Mouse (Mus musculus) forebrain, postnatal 0 days (tissue): ENCODE measurements around the gene Dusp10. TPM values are rescaled to one million over a fixed set of nuclear protein-coding genes. Genes with fewer than 3 reads are reported as not detected.

Experiments
- ATAC-seq: fragments of 200-750 bp; cut with Nextera tagmentation; 2 replicates; pipeline ENCODE4 v1.8.0; 2017; ENCODE audit warnings: mild to moderate bottlenecking, moderate library complexity
- DNase-seq: peaks from one replicate; pipeline ENCODE4 v3.0.0-alpha.2; 2015
- H3K27ac ChIP-seq: fragments of 300-500 bp; sonication (generic); 2 replicates; pipeline ENCODE4 v1.5.1; 2014; ENCODE audit warnings: low read depth, mild to moderate bottlenecking, antibody characterized with exemption, low read length, moderate library complexity, mixed read lengths
- H3K27me3 ChIP-seq: fragments of 300-500 bp; sonication (generic); 2 replicates; pipeline ENCODE4 v1.6.1; 2014; ENCODE audit warnings: mild to moderate bottlenecking, low read length, mixed read lengths; ENCODE audit not compliant: insufficient read depth
- H3K36me3 ChIP-seq: fragments of 300-500 bp; sonication (generic); 2 replicates; pipeline ENCODE4 v1.6.1; 2014; ENCODE audit warnings: mild to moderate bottlenecking, moderate library complexity; ENCODE audit not compliant: insufficient read depth
- H3K4me1 ChIP-seq: fragments of 300-500 bp; sonication (generic); 2 replicates; pipeline ENCODE4 v1.6.1; 2014; ENCODE audit warnings: antibody characterized with exemption; ENCODE audit not compliant: insufficient read depth
- H3K4me2 ChIP-seq: fragments of 300-500 bp; sonication (generic); 2 replicates; pipeline ENCODE4 v1.6.1; 2014; ENCODE audit warnings: low read depth, mild to moderate bottlenecking, moderate library complexity
- H3K4me3 ChIP-seq: fragments of 300-500 bp; sonication (generic); 2 replicates; pipeline ENCODE4 v1.5.1; 2014; ENCODE audit warnings: low read depth, low read length, mixed read lengths
- H3K9ac ChIP-seq: fragments of 300-500 bp; sonication (generic); 2 replicates; pipeline ENCODE4 v1.6.1; 2014; ENCODE audit warnings: mild to moderate bottlenecking
- H3K9me3 ChIP-seq: fragments of 300-500 bp; sonication (generic); 2 replicates; pipeline ENCODE4 v1.6.1; 2016; ENCODE audit warnings: low read length
- CTCF ChIP-seq: sonication (generic); IDR thresholded peaks from 2 replicates; pipeline ENCODE4 v1.5.1; 2016; ENCODE audit warnings: antibody characterized with exemption, control low read depth, low read depth
- WGBS: fragments of 180-500 bp; shearing (Covaris S2); extraction: QIAGEN DNeasy Blood & Tissue Kit; methylation state at CpG from one replicate; pipeline ENCODE4 v1.1.7; 2014; 5-methylcytosine and 5-hydroxymethylcytosine counted together
- polyA plus RNA-seq: library from polyadenylated mRNA; unstranded; fragments of >200 nt; fragmentation: Nextera tagmentation; extraction: Ambion mirVana; gene quantifications from 2 replicates; pipeline ENCODE4 v1.2.1, GENCODE M21; 2015
- total RNA-seq: library from RNA; depleted of rRNA; stranded (reverse); fragments of >200 nt; gene quantifications from 2 replicates; pipeline ENCODE4 v1.2.3, GENCODE M21; 2014

The Dusp10 gene
- total and polyA plus RNA-seq, 2 experiments from 2014 or later, result 3.8 to 8.9 TPM

DNA sequence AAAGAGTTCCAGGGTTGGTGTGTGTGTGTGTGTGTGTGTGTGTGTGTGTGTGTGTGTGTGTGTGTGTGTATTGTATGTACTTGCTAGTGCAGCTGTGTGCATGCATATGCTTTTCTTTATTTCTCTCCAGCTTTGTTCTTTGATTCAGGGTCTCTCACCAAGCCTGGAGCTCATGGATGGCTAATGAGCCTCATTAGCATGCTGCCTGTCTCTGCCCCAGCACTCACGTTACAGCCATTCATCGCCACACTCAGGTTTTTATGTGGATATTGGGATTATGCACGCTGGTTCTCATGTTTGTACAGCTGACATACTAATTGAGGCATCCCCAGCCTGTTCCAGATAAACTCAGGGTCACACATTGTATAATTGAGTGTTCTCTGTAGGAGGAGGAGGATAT lies 81.8 kb downstream of the Dusp10 start:
- TF ChIP-seq CTCF, result no peak
- no peaks in the 10 kb centered on the region for H3K9me3 ChIP-seq
- H3K4me1 ChIP-seq, result no peaks in the 10 kb centered on the region
- no peak overlapping the region for H3K4me2 ChIP-seq
- ATAC-seq (no peak), DNase-seq (no peak)
- H3K4me3 ChIP-seq, result no peak overlapping the region
- WGBS, result 11% methylated on average over 3 of the region's 3 CpGs
- H3K27me3 ChIP-seq, result no peaks in the 10 kb centered on the region
- no peak overlapping the region for H3K9ac ChIP-seq
- no peak overlapping the region for H3K27ac ChIP-seq
- no peaks in the 10 kb centered on the region for H3K36me3 ChIP-seq

DNA sequence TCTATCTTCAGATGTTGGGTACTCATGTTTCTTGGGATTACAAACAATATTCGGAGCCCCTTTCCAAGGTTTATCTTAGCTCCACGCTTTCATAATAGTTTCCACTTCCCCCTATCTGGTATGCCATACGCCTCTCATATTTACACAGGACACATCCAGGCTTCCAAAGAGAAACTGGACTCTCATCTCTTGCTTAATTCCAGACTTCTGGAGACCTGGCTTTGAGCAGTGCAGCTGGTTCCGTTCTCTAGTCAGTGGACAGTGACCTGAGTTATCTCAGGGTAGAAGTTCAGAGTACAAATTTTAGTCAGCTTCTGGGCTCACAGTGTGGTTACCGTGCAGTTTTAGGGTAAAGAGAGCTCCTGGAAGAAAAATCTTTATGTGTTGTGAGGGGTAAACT lies 87.3 kb downstream of the Dusp10 start:
- Histone ChIP-seq H3K27ac (no peak overlapping the region), H3K4me1 (no peaks in the 10 kb centered on the region), H3K36me3 (no peaks in the 10 kb centered on the region), H3K4me3 (no peak overlapping the region), H3K4me2 (no peak overlapping the region), H3K27me3 (no peaks in the 10 kb centered on the region), H3K9me3 (no peaks in the 10 kb centered on the region), H3K9ac (no peak overlapping the region)
- DNase-seq (no peak), ATAC-seq (no peak)
- TF ChIP-seq CTCF, result no peak
- WGBS, result 84% methylated on average over 5 of the region's 5 CpGs

DNA sequence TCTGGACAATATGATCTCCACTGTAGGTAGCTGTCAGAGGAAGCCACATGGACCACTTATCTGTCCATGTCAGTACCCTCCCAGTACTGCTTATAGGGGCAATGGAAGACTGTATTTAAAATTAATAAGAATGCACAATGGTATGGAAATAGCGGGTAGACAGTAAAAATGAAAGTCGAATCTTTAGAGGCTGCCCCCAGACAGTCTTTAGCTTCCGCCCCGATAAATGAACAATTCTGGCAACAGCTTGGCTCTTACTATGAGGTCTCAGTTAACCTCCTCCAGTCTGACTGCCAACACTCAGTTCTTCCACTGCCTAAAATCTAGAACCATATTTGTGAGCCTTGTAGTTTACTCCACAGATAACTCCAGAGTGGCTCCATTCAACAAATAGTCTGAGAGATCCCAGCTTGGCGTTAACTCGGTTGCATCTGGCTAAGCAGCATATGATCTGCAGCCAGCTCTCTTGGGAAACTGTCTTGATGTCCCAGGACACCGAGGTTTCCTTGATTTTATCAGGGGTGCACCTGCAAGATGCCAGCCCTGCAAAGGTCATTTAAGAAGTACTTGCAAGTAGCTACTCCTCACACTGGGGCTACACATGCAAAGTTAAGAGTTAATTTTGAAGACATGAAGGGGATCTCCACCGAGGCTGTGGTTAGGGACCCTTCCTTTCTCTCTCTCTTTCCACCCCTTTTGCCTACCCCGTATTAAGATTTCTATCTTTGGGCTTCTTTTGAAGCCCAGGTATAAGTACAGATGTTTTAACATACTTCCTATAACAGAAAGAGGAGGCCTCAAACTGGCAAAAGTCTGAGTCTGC lies 88.0 kb downstream of the Dusp10 start:
- Histone ChIP-seq H3K27ac (no peak overlapping the region), H3K9ac (no peak overlapping the region), H3K4me1 (no peaks in the 10 kb centered on the region), H3K4me3 (no peak overlapping the region), H3K4me2 (no peak overlapping the region), H3K27me3 (no peaks in the 10 kb centered on the region), H3K36me3 (no peaks in the 10 kb centered on the region), H3K9me3 (no peaks in the 10 kb centered on the region)
- ATAC-seq (no peak), DNase-seq (no peak)
- WGBS, result 92% methylated on average over 9 of the region's 9 CpGs
- TF ChIP-seq CTCF, result no peak

- DNase-seq, result no peak
- Histone ChIP-seq H3K27ac (no peak overlapping the region), H3K4me1 (no peaks in the 10 kb centered on the region), H3K36me3 (no peaks in the 10 kb centered on the region), H3K4me2 (no peak overlapping the region), H3K9me3 (no peaks in the 10 kb centered on the region), H3K4me3 (no peak overlapping the region), H3K27me3 (no peaks in the 10 kb centered on the region), H3K9ac (no peak overlapping the region)
- WGBS, result 80% methylated on average over 4 of the region's 4 CpGs
- ATAC-seq, result no peak
- TF ChIP-seq CTCF, result no peak
Measured at GRCm38 (mm10) chr1:184101750-184102046, 88.6 kb downstream of the Dusp10 start.

DNA sequence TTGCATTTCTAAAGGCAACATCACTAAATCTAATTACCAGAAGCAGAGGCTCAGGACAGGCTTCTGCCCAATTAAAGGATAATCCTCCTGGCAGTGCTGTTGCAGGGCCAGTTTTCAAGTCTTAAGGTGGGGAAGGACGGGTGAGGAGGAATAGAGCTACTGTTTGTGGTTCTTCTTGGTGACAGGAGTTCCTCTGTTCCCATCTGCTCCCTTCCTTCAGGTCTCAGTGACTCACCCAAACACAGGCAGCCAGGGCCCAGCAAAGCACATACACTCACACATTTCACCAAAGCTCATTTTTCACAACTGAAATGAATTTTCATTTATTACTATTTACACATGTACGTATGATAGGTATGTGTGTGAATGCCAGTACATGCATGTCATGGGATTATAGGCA lies 93.7 kb downstream of the Dusp10 start:
- no peaks in the 10 kb centered on the region for H3K36me3 ChIP-seq
- no peak overlapping the region for H3K27ac ChIP-seq
- TF ChIP-seq CTCF, result no peak
- no peak overlapping the region for H3K9ac ChIP-seq
- WGBS, result 62% methylated on average over 2 of the region's 2 CpGs
- H3K4me3 ChIP-seq, result no peak overlapping the region
- DNase-seq (no peak), ATAC-seq (no peak)
- no peaks in the 10 kb centered on the region for H3K9me3 ChIP-seq
- no peaks in the 10 kb centered on the region for H3K4me1 ChIP-seq
- no peak overlapping the region for H3K4me2 ChIP-seq
- H3K27me3 ChIP-seq, result no peaks in the 10 kb centered on the region

GRCm38 (mm10) chr1:184107448-184107847 lies 94.3 kb downstream of the Dusp10 start:
- Histone ChIP-seq H3K4me2 (no peak overlapping the region), H3K27me3 (no peaks in the 10 kb centered on the region), H3K36me3 (no peaks in the 10 kb centered on the region), H3K9me3 (no peaks in the 10 kb centered on the region), H3K4me3 (no peak overlapping the region), H3K9ac (no peak overlapping the region), H3K27ac (no peak overlapping the region), H3K4me1 (no peaks in the 10 kb centered on the region)
- 92% methylated on average over 4 of the region's 4 CpGs for WGBS
- no peak for DNase-seq
- ATAC-seq, result no peak
- TF ChIP-seq CTCF, result no peak

- TF ChIP-seq CTCF, result no peak
- no peak for ATAC-seq
- DNase-seq, result no peak
- no peak overlapping the region for H3K4me3 ChIP-seq
- no peaks in the 10 kb centered on the region for H3K4me1 ChIP-seq
- 83% methylated on average over 1 of the region's 1 CpGs for WGBS
- no peak overlapping the region for H3K27ac ChIP-seq
- no peaks in the 10 kb centered on the region for H3K36me3 ChIP-seq
- no peaks in the 10 kb centered on the region for H3K27me3 ChIP-seq
- H3K9me3 ChIP-seq, result no peaks in the 10 kb centered on the region
- no peak overlapping the region for H3K9ac ChIP-seq
- no peak overlapping the region for H3K4me2 ChIP-seq
Measured at GRCm38 (mm10) chr1:184108254-184108653, 95.2 kb downstream of the Dusp10 start.
